Mouse (Mus musculus) mesoderm, embryonic 11.5 days (tissue): ENCODE data around the gene Defb29.

Source experiments
- DNase-seq: peaks from one replicate; pipeline ENCODE4 v3.0.0-alpha.2; 2012; ENCODE audit warnings: low read depth, low spot score

Gene Defb29

DNA sequence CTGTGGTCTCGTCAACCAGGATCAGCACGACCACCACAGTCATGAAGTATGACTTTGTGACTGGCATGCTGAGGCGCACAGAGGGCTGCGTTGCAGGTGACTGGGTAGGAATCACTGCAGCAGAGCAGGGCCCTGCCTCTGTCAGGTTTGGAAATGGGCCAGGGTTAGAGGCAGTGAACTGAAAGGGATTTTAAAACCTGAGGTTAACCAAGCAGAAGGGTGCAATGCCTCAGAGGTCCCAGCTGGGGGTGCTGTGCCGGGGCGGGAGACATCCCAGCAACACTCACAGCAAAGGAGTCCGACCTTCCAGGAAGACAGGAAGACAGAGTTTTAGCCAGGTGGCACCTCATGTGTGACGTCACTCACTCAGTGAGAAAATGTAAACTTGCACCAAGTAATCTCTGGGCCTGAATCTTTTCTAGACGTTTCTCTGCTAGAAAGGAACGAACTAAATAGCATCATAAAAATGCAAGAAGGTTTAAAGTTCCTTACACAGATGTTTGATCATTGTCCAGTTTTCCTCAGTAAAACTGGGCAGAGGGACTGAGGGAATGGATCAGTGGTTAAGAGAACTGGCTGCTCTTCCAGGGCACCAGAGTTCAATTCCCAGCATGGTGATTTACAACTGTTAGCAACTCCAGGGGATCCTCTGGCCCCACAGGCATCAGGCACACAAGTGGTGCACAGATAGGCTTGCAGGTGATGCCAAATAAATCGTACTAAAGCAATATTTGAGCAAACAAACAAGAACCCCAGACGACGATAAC lies at the start of gene Defb29:
Gene Defb29, minus strand, starts transcription at position 155 of the 767 bp plus-strand sequence.
- no peak for DNase-seq

DNA sequence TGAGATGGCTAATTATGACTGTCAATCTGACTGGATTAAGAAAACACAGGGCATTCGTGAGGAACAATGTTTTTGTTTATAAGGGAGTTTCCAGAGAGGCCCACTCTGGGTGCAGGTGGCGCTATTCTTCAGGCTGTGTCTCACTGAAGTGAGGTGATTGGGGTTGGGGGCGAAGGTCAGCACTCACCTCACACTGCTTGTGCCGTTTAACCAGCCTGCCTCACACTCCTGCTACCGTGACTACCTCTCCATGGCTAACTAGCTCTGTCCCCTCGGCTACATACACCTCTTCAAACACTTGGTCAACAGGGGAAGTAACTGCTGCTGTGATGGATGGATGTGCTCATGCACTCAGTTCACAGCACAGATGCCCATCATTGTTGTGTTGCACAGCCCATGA lies 49.1 kb upstream of the Defb29 start:
- no peak for DNase-seq

DNA sequence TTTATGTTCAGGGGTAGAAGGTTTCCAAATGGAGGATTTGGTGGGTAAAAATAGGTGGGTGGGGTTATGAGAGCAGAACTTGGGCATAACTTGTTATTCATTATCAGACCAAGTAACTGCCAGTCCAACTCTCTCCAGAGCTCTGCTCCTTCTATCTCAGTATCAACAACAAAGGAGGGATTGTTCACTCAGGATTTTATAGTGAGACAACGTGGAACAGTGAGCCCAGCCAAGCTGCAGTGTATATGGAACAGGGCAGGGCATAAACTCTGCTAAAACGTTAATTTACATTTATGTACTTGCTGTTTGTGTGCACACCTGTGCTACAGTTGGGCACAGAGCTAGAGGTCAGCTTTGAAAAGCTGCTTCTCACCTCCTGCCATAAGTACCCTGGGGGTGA lies 48.6 kb upstream of the Defb29 start:
- DNase-seq: no peak

DNA sequence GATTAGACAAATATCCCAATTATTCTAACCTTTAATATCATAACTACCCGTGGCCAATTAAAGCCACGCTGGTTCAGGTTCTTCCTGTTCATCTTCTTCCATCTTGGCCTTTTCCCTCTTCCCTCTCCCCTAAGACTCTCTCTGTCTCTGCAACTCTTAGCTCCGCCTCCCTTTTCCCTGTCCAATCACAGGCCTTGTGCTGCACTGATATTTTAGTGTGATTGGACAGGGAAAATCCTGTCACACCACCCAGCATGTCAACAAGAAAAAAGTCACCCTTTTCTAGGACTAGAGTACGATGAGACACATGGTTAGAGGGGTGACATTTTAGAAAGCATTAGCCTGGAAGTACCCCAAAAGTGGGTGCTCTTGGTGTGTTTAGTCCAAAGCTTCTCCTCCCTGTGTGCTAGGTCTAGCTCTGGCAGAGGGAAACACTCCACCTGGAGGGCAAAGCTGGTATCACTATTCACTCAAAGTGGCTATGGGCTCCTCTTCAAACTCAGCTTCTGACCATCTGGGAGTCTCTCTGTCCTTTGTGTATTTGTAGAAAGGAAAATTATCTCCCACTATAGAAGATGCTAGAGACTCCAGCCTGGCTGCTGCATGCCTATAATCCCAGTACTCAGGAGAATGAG lies 47.1 kb upstream of the Defb29 start:
- peak; percentile 17 for DNase-seq

GRCm38 (mm10) chr2:152580612-152581011 lies 40.7 kb upstream of the Defb29 start:
- DNase-seq: no peak

DNA sequence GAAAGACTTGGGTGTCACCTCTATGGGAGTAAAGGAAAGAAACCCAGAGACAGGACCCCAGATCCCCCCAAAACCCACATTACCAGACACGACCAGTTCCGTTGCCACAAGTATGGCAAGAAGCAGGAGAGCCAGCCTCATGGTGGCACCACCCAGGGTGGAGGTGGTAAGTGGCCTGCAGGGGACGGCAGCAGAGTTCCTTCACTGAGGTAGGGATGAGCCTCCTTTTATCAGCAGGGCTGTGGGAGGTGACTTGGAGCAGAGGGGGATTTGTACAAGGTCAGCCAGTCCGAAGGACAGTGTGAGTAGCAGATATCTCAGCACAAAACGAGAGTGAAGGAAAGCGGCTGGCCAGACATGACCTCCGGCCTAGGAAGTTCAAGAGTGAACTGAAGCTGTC lies 40.2 kb upstream of the Defb29 start, which contains the start of gene Defb19:
Gene Defb19, minus strand, starts transcription at position 206 of the 400 bp plus-strand sequence.
- no peak for DNase-seq

DNA sequence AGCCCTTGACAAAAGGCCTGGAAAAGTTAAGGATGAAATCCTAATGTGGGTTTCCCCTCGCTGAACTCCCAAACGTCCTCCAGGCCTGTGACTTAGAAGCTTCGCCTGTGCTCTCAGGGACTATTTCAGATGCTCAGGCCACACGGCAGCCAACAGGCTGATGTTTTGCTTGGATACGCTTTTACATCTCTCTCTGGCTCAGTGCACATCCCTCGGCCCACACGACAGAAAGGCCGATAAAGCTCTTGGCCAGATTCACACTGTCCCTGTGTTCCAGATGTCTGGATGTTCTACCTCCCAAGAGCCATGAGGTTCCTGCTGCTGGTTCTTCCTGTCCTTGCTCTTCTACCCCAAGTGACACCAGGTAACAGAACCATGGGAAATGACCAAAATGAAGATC lies 33.6 kb upstream of the Defb29 start:
- DNase-seq: no peak

- DNase-seq: no peak
These were observed 32.4 kb upstream of the Defb29 start, which contains the start of gene Defb21 for GRCm38 (mm10) chr2:152572114-152572794. Gene Defb21 (plus strand): TSS chr2:152572744.

DNA sequence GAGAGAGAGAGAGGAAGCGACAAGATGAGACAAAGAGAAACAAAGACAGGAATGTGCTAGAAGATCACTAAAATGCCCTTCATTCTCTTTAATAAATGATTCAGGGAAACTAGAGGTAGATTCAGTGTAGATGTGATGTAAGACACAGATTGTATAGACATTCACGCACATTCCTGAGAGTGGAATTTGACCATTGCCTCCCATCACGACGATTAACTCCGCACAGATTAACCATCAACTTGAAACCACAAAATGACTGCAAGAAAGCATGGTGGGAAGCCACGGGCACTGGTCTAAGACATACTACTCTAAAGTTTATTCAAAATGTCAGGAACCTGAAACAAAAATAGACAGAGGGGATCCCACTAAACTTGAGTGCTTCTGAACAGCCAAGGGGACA lies 30.4 kb upstream of the Defb29 start:
- DNase-seq: no peak

- DNase-seq: no peak
These were observed 30.0 kb upstream of the Defb29 start for GRCm38 (mm10) chr2:152569881-152570280.

DNA sequence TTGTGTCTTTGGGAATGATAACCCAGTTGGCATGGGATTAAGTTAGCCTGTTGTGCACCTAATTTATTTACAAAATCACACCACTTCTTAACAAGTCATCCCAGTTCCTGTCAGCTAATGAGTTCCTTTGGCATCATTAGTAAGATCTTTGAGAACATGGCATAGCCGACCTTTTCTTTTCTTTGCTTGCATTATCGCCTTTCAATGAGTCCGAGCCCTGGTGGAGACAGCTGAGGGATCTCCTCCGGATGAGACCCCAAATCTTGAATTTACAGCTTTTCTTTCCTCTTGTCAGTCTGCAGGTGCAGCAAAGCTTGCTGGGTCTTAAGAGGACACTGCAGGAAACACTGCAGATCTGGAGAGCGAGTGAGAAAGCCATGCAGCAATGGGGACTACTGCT lies 29.1 kb upstream of the Defb29 start, which contains the start of gene Gm17416:
Gene Gm17416, plus strand, starts transcription at position 301 of the 400 bp plus-strand sequence.
- DNase-seq: no peak

DNA sequence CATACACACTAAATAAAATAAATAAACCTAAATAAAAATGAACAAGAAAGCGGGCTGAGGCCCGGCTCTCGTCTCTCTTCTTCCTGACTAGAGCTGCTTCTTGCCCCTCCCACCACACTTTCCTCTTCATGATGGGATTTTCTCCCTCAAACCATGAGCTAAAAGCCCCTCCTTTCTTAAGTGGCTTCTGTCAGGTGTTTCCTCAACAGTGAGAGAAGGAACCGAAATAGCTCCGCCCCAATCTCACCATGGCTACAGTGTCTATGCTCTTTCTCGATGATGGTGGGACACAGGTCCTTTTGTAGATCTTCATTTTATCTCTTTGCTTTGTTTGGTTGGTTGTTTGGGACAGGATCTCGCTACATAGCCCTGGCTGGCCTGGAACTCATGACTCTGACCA lies 16.8 kb upstream of the Defb29 start:
- DNase-seq: no peak

GRCm38 (mm10) chr2:152553774-152554423 lies 14.0 kb upstream of the Defb29 start:
- DNase-seq: peak; percentile 75

- DNase-seq: no peak
These were observed 8.2 kb upstream of the Defb29 start for GRCm38 (mm10) chr2:152548124-152548523.

GRCm38 (mm10) chr2:152544691-152545090 lies 4.8 kb upstream of the Defb29 start:
- DNase-seq: peak; percentile 49

- no peak for DNase-seq
These were observed 3.6 kb upstream of the Defb29 start for GRCm38 (mm10) chr2:152543478-152543877.

DNA sequence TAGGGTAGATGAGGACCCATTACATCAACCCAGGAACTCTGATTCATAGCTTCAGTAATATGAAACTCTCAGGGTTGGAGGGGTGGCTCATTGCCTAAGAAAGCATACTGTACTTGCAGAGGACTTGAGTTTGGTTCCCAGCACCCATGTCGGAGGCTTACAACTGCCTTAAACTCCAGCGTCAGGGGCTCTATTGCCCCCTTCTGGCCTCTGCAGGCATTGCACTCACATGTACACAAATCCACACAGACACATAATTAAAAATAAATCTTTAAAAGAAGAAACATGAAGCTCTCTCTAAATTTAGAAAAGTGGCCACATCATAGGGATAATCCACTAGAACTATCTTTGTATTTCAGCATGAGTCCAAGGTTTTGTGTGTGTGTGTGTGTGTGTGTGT lies 3.0 kb upstream of the Defb29 start:
- no peak for DNase-seq

DNA sequence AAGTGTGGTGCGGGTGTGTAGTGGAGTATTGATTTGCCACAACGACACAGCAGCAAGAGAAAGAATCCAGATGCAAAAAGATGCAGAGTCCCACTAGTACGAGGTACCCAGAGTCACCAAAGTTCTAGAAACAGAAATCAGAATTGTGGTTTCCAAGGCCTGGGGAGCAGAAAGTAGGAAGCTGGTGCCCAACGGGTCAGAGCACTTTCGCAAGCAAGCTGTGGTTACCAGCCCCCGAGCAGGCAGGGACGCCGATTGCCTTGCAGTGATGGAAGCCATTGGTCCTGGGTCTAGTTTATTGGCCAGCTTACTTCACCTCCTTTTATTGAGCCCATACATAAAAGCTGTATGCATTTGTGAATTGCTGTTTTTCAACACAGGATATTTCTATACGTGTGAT lies 2.1 kb upstream of the Defb29 start:
- no peak for DNase-seq

DNA sequence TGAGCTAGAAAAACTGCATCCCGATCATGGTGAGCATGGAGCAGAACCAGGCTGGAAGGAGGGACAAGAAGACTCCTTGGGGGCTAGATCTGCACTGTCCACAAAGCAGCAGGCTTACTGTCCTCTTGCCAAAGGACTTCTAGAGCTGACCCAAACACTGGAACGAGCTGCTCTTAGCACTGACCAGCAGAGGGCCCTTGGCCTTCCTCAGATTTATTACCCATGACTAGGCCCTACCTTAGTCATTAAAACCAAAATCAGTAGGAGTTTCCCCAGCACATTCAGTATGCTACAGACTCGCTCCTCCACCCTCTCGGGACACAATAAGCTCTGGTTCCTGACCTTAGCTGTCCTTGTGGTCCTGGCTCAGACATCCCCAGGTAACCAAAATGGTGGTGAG lies 21.9 kb downstream of the Defb29 start, which contains the start of gene Defb28:
Gene Defb28, plus strand, starts transcription at position 275 of the 400 bp plus-strand sequence.
- no peak for DNase-seq

GRCm38 (mm10) chr2:152516084-152516483 lies 23.8 kb downstream of the Defb29 start:
- DNase-seq: no peak

GRCm38 (mm10) chr2:152511592-152511991 lies 28.3 kb downstream of the Defb29 start, which contains the start of gene Defb26:
Gene Defb26 (minus strand): TSS chr2:152511692.
- no peak for DNase-seq

GRCm38 (mm10) chr2:152503950-152504349 lies 35.9 kb downstream of the Defb29 start:
- DNase-seq: no peak
